Mouse (Mus musculus) limb, embryonic 11.5 days (tissue): ENCODE data around the gene Nos1ap. TPM values are rescaled to one million over a fixed set of nuclear protein-coding genes. Genes with fewer than 3 reads are reported as not detected.

Experiments
- ATAC-seq: fragments of 200-750 bp; cut with Nextera tagmentation; 2 replicates; pipeline ENCODE4 v1.8.0; 2017; ENCODE audit warnings: low read depth; ENCODE audit not compliant: insufficient number of reproducible peaks, low FRiP score, low TSS enrichment
- DNase-seq: peaks from one replicate; pipeline ENCODE4 v3.0.0-alpha.2; 2015; ENCODE audit warnings: low spot score
- H3K27ac ChIP-seq: fragments of 300-500 bp; sonication (generic); replicated peaks from 2 replicates; pipeline ENCODE4 v1.5.1; 2014; ENCODE audit warnings: low read depth, mild to moderate bottlenecking, low read length
- H3K27me3 ChIP-seq: fragments of 300-500 bp; sonication (generic); 2 replicates; pipeline ENCODE4 v1.6.1; 2014; ENCODE audit warnings: mild to moderate bottlenecking, low read length, mixed read lengths; ENCODE audit not compliant: control insufficient read depth, insufficient read depth
- H3K36me3 ChIP-seq: fragments of 300-500 bp; sonication (generic); 2 replicates; pipeline ENCODE4 v1.6.1; 2014; ENCODE audit warnings: mild to moderate bottlenecking, low read length, moderate library complexity, mixed read lengths; ENCODE audit not compliant: control insufficient read depth, insufficient read depth
- H3K4me1 ChIP-seq: fragments of 300-500 bp; sonication (generic); 2 replicates; pipeline ENCODE4 v1.6.1; 2014; ENCODE audit warnings: low read length, mixed read lengths; ENCODE audit not compliant: control insufficient read depth, insufficient read depth
- H3K4me2 ChIP-seq: fragments of 300-500 bp; sonication (generic); 2 replicates; pipeline ENCODE4 v1.6.1; 2014; ENCODE audit warnings: low read depth, mild to moderate bottlenecking, moderate library complexity; ENCODE audit not compliant: severe bottlenecking
- H3K4me3 ChIP-seq: fragments of 300-500 bp; sonication (generic); 2 replicates; pipeline ENCODE4 v1.5.1; 2014; ENCODE audit warnings: low read depth, low read length
- H3K9ac ChIP-seq: fragments of 300-500 bp; sonication (generic); 2 replicates; pipeline ENCODE4 v1.6.1; 2014; ENCODE audit warnings: mild to moderate bottlenecking, low read length
- H3K9me3 ChIP-seq: fragments of 300-500 bp; sonication (generic); 2 replicates; pipeline ENCODE4 v1.6.1; 2016; ENCODE audit warnings: low read length; ENCODE audit not compliant: control insufficient read depth
- WGBS: fragments of 180-500 bp; shearing (Covaris S2); extraction: QIAGEN DNeasy Blood & Tissue Kit; methylation state at CpG from one replicate; pipeline ENCODE4 v1.1.7; 2014; 5-methylcytosine and 5-hydroxymethylcytosine counted together
- polyA plus RNA-seq: library from polyadenylated mRNA; unstranded; fragments of >200 nt; fragmentation: Nextera tagmentation; extraction: Ambion mirVana; gene quantifications from 2 replicates; pipeline ENCODE4 v1.2.1, GENCODE M21; 2014

Gene Nos1ap
- polyA plus RNA-seq, 1 experiment from 2014 or later, result 5.6 TPM

- ATAC-seq (no peak), DNase-seq (no peak)
- Histone ChIP-seq H3K9ac (no peak overlapping the region), H3K4me1 (no peaks in the 10 kb centered on the region), H3K9me3 (no peaks in the 10 kb centered on the region), H3K4me3 (no peak overlapping the region), H3K36me3 (no peaks in the 10 kb centered on the region), H3K4me2 (no peak overlapping the region), H3K27me3 (no peaks in the 10 kb centered on the region), H3K27ac (no peak overlapping the region)
- 90% methylated on average over 2 of the region's 2 CpGs for WGBS
These were observed 54.4 kb downstream of the Nos1ap start for GRCm38 (mm10) chr1:170535221-170535620.

DNA sequence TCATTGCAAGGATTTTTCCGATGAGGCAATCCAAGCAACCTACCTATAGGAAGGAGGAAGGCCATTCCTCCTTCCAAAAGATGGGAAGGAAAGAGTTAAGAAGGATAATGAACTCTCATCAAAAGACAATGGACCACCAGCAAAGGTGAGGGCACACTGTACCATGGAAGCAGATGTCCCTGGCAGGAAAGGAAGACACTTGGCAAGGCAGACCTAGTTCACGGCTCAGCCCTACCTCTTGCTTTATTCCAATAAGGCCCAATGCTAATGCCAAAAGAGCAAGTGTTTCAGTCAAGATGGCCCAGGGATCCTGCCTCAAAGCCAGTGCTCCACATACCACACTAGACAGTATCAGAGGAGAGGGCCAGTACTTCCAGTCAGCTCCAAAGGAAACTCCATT, 58.4 kb downstream of the Nos1ap start:
- H3K36me3 ChIP-seq, result no peaks in the 10 kb centered on the region
- H3K27me3 ChIP-seq, result no peaks in the 10 kb centered on the region
- H3K4me2 ChIP-seq, result no peak overlapping the region
- DNase-seq (no peak), ATAC-seq (no peak)
- no peak overlapping the region for H3K9ac ChIP-seq
- no peak overlapping the region for H3K27ac ChIP-seq
- 83% methylated on average over 2 of the region's 2 CpGs for WGBS
- H3K4me3 ChIP-seq, result no peak overlapping the region
- no peaks in the 10 kb centered on the region for H3K4me1 ChIP-seq
- no peaks in the 10 kb centered on the region for H3K9me3 ChIP-seq

- H3K4me1 ChIP-seq, result no peaks in the 10 kb centered on the region
- 21% methylated on average over 4 of the region's 4 CpGs for WGBS
- H3K9ac ChIP-seq, result no peak overlapping the region
- DNase-seq (no peak), ATAC-seq (no peak)
- H3K27ac ChIP-seq, result no peak overlapping the region
- no peak overlapping the region for H3K4me3 ChIP-seq
- H3K36me3 ChIP-seq, result no peaks in the 10 kb centered on the region
- H3K9me3 ChIP-seq, result no peaks in the 10 kb centered on the region
- H3K27me3 ChIP-seq, result no peaks in the 10 kb centered on the region
- H3K4me2 ChIP-seq, result no peak overlapping the region
These were observed 59.2 kb downstream of the Nos1ap start for GRCm38 (mm10) chr1:170530456-170530855.

GRCm38 (mm10) chr1:170522891-170523290, 66.8 kb downstream of the Nos1ap start:
- Histone ChIP-seq H3K36me3 (no peaks in the 10 kb centered on the region), H3K4me3 (no peak overlapping the region), H3K9me3 (no peaks in the 10 kb centered on the region), H3K9ac (no peak overlapping the region), H3K27ac (no peak overlapping the region), H3K4me1 (peaks cover 7% of the 10 kb centered on the region; the same call in 1 of the 2 replicates), H3K27me3 (no peaks in the 10 kb centered on the region), H3K4me2 (no peak overlapping the region)
- DNase-seq (no peak), ATAC-seq (no peak)
- WGBS, result 83% methylated on average over 5 of the region's 5 CpGs

DNA sequence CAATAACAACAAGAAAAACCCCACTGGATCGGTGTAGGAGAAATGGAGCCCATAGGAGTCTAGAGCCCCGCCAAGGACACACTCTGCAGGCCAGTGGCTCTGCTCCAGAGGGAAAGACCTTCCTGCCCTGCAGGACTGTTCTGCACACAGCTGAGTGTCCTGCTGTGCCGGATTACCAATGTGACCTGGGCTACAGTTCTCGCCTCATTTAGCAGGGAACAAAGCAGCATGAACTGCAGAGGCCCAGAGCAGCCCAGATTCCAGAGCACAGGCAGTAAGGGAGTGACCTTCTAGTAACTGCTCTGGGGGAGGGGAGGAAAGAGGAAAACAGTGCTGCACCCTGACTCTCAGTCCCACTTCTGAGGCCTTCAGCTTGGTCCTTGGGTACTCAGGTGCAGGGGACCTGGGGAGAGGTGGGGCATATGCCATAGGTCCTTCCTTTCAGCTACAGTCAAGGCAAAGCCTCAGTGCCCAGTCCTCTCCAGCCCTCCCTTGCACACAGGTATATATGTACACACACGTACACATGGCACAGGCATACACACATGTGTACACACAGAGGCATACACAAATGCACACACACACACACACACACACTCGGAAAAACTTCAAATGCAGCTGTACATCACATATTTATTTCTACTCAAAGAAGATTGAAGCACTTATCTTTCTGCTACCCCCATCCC, 68.0 kb downstream of the Nos1ap start:
- 49% methylated on average over 6 of the region's 6 CpGs for whole genome bisulfite sequencing
- H3K9me3 ChIP-seq, result no peaks in the 10 kb centered on the region
- H3K4me2 ChIP-seq, result no peak overlapping the region
- H3K4me3 ChIP-seq, result no peak overlapping the region
- no peak overlapping the region for H3K27ac ChIP-seq
- ATAC-seq (peak; percentile 84), DNase-seq (peak; percentile 57)
- no peak overlapping the region for H3K9ac ChIP-seq
- peaks cover 7% of the 10 kb centered on the region; the same call in 1 of the 2 replicates for H3K4me1 ChIP-seq
- no peaks in the 10 kb centered on the region for H3K27me3 ChIP-seq
- H3K36me3 ChIP-seq, result no peaks in the 10 kb centered on the region

- DNase-seq, result no peak
- no peak overlapping the region for H3K9ac ChIP-seq
- no peaks in the 10 kb centered on the region for H3K27me3 ChIP-seq
- no peak overlapping the region for H3K4me2 ChIP-seq
- no peak for ATAC-seq
- H3K27ac ChIP-seq, result no peak overlapping the region
- WGBS, result 79% methylated on average over 4 of the region's 4 CpGs
- no peaks in the 10 kb centered on the region for H3K36me3 ChIP-seq
- no peak overlapping the region for H3K4me3 ChIP-seq
- H3K9me3 ChIP-seq, result no peaks in the 10 kb centered on the region
- peaks cover 7% of the 10 kb centered on the region; the same call in 1 of the 2 replicates for H3K4me1 ChIP-seq
These were observed 69.5 kb downstream of the Nos1ap start for GRCm38 (mm10) chr1:170520206-170520605.

- ATAC-seq, result no peak
- Histone ChIP-seq H3K4me1 (peaks cover 7% of the 10 kb centered on the region; the same call in 1 of the 2 replicates), H3K4me3 (no peak overlapping the region), H3K9me3 (no peaks in the 10 kb centered on the region), H3K9ac (no peak overlapping the region), H3K27me3 (no peaks in the 10 kb centered on the region), H3K36me3 (no peaks in the 10 kb centered on the region), H3K4me2 (no peak overlapping the region), H3K27ac (no peak overlapping the region)
- DNase-seq, result no peak
- WGBS, result 94% methylated on average over 7 of the region's 7 CpGs
These were observed 70.0 kb downstream of the Nos1ap start for GRCm38 (mm10) chr1:170519631-170520030.

GRCm38 (mm10) chr1:170516182-170516581, 73.5 kb downstream of the Nos1ap start:
- no peak overlapping the region for H3K27ac ChIP-seq
- ATAC-seq, result no peak
- 89% methylated on average over 6 of the region's 6 CpGs for WGBS
- H3K36me3 ChIP-seq, result no peaks in the 10 kb centered on the region
- H3K4me1 ChIP-seq, result 0 out of 2 replicates have a peak, but pooled peaks cover 7% of the 10 kb centered on the region
- no peak overlapping the region for H3K9ac ChIP-seq
- no peak overlapping the region for H3K4me2 ChIP-seq
- no peaks in the 10 kb centered on the region for H3K9me3 ChIP-seq
- no peak for DNase-seq
- H3K4me3 ChIP-seq, result no peak overlapping the region
- no peaks in the 10 kb centered on the region for H3K27me3 ChIP-seq

DNA sequence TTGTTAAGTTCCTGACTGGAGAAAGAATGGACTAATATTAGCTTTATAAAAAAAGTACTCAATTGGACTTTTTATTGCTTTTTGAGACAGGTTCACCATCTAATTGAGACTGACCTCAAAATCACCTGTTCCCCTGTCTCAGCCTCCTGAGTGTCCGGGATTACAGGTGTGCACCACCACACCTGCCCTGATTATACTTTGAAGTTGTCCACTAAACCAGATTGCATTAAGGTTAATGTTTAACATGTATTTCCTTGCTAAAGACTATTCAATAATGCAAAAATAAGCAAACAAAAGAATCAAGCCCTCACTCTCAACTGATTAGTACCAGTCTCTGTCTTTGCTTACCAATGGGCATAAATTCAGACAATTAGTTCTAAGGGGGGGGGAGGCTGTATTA, 74.2 kb downstream of the Nos1ap start:
- no peaks in the 10 kb centered on the region for H3K9me3 ChIP-seq
- DNase-seq (no peak), ATAC-seq (no peak)
- 0 out of 2 replicates have a peak, but pooled peaks cover 4% of the 10 kb centered on the region for H3K4me1 ChIP-seq
- WGBS, result 60% methylated on average over 1 of the region's 1 CpGs
- H3K27ac ChIP-seq, result no peak overlapping the region
- H3K9ac ChIP-seq, result no peak overlapping the region
- no peak overlapping the region for H3K4me3 ChIP-seq
- H3K36me3 ChIP-seq, result no peaks in the 10 kb centered on the region
- H3K4me2 ChIP-seq, result no peak overlapping the region
- H3K27me3 ChIP-seq, result no peaks in the 10 kb centered on the region
